Mouse (Mus musculus) ES-E14 (cell line): ENCODE data around the gene Cers5.

Source experiments
- CHD2 ChIP-seq: IDR thresholded peaks from 2 replicates; pipeline ENCODE4 v1.6.1; 2014; ENCODE audit warnings: mild to moderate bottlenecking, low read depth, low read length, inconsistent platforms
- HCFC1 ChIP-seq: IDR thresholded peaks from 2 replicates; pipeline ENCODE4 v1.6.1; 2012; ENCODE audit warnings: low read length, inconsistent platforms, borderline replicate concordance; ENCODE audit not compliant: insufficient read depth
- MAFK ChIP-seq: IDR thresholded peaks from 2 replicates; pipeline ENCODE4 v1.6.1; 2014; ENCODE audit warnings: mild to moderate bottlenecking, low read depth, low read length, inconsistent platforms; ENCODE audit not compliant: insufficient read depth
- ZC3H11A ChIP-seq: IDR thresholded peaks from 2 replicates; pipeline ENCODE4 v1.6.1; 2012; ENCODE audit warnings: low read depth, mild to moderate bottlenecking, inconsistent platforms, low read length, borderline replicate concordance
- ZNF384 ChIP-seq: IDR thresholded peaks from 2 replicates; pipeline ENCODE4 v1.6.1; 2012; ENCODE audit warnings: low read depth, low read length, inconsistent platforms

DNA sequence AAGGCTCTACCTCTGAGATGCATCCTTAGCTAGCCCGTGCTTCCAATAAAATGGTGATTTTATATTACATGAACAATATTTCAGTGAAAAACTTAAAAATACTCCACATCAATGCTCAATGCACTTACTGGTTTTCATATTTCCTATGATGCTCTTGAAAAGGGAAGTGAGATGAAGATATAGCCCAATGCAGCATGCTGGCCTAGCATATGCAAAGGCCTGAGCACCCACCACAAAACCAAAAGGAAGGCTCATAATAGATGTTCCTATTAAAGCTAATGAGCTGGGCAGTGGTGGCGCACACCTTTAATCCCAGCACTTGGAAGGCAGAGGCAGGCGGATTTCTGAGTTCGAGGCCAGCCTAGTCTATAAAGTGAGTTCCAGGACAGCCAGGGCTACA is 33.0 kb upstream of the Cers5 start:
- TF ChIP-seq ZNF384 (no peak), MAFK (no peak), CHD2 (no peak), ZC3H11A (no peak), HCFC1 (no peak)
